Mouse (Mus musculus) cerebellum, adult 18-20 months (tissue): ENCODE measurements around the gene Pgbd1.
"Not testable (repeated sequence)": the region's sequence is repeated elsewhere in the genome, so short reads cannot be mapped to it uniquely, and the experiment has no call there.

Experiments used
- DNase-seq, 2 experiments: peaks; one replicate each; pipeline ENCODE4 v3.0.0; 2021

The Pgbd1 gene

GRCm38 (mm10) chr13:21440503-21441206 is at the start of gene Pgbd1:
Gene Pgbd1, minus strand, starts transcription at chr13:21441058.
- peak; percentile 80 to 84 for DNase-seq

DNA sequence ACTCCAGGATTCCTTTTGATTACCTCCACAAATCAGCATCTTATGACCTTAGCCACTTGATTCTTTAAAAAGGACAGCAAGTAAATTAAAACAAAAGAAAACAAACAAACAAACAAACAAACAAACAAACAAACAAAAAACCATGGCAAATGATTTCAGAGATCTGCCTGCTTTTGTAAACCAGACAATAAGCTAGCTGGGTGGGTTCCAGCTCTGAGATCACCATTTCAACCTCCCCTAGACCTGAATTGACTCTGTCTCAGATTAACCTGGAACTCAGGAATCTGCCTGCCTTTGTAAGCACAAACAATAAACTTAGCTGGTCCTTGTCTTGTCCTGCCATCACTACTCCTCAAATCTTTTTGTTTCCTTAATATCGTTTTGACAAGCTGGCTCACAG is 46.0 kb upstream of the Pgbd1 start:
- DNase-seq, result no peak

DNA sequence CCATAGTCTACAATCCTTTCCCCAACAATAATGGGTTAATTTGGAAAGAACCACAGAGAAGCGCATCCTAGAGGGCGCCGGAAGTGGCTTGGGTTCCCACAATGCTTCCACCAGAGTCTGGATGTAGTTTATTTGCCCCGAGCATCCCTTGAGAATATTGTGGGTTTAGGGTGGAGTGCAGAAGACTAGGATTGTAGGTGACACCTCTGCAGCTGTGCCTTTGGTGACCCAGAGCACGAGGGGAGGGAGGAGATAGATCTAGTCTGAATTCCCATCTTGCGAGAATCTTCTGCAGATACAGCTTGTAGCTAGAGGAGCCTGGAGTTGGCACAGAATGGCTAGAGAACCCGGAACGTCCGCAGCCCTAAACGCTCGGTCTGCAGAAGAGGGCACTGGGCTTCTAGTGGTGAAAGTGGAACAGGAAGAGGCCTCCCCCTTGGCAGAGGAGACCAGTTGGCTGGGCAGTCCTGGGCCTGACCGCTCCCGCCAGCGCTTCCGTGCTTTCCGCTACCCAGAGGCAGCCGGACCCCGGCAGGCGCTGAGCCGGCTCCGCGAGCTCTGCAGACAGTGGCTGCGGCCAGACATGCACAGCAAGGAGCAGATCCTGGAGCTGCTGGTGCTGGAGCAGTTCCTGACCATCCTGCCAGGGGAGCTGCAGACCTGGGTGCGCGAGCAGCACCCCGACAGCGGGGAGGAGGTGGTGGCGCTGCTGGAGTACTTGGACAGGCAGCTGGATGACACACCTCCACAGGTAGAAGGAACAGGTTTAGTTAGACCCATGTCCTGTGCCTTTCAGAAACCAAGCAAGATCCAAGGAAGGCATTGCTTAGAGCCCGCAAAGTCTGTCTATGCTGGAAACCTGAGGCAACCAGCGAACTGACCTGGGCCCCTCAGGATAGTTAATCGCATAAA is 38.2 kb upstream of the Pgbd1 start, which contains the start of the genes Zkscan4 and Gm10065:
Zkscan4 (plus strand) TSS at position 149 of the 912 bp plus-strand sequence.
Gm10065 (minus strand) TSS at position 683 of the 912 bp plus-strand sequence.
- peak; percentile 78 to 81 for DNase-seq

- no peak for DNase-seq
Observed at GRCm38 (mm10) chr13:21472427-21472826, 31.6 kb upstream of the Pgbd1 start.

GRCm38 (mm10) chr13:21469097-21469496 is 28.2 kb upstream of the Pgbd1 start:
- DNase-seq, result no peak

GRCm38 (mm10) chr13:21468061-21469019 is 27.5 kb upstream of the Pgbd1 start, which contains the start of gene Nkapl:
Gene Nkapl, minus strand, starts transcription at chr13:21468509.
- peak; percentile 88 to 90 for DNase-seq

DNA sequence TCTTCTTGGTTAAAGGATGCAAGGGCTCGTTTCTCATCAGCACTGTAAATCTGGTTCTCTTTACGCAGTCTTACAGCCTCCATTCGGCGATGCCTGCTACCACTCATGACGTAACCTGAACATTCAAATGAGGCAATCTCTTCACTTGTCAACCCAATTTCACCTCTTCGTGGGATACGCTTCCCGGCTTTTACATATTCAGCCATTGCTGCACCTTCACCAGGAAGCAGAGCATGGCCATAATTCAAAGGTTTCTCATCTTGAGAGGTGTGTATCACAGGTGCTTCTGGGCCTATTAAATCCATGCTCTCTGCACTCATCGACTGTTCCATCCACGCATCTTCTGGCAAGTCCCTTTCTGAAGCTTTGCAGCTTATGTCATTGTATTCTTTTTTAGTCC is 26.5 kb upstream of the Pgbd1 start:
- no peak for DNase-seq

DNA sequence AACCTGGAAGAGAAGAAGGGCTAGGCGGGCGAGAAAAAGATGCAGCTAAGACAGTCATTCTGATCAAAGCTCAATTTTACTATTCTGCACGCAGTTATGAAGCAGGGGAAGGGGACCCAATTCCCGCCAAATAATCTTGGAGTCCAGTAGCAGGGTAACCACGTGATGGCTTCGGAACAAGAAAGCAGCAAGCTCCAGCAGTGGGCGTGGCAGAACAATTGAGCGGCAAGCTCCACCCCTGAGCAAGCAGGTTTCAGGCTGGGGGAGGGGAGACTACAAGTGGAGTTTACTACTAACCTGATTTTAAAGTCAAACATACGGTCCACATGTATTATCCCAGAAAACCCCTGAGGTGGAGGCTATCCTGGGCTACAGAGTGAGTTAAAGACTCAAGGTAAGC is 21.7 kb upstream of the Pgbd1 start:
- not testable (repeated sequence) for DNase-seq

GRCm38 (mm10) chr13:21456347-21456746 is 15.5 kb upstream of the Pgbd1 start:
- DNase-seq, result no peak

GRCm38 (mm10) chr13:21454133-21454532 is 13.3 kb upstream of the Pgbd1 start:
- DNase-seq, result no peak

- DNase-seq, result peak; percentile 83 to 88
Observed at GRCm38 (mm10) chr13:21453449-21453848, 12.6 kb upstream of the Pgbd1 start, which contains the start of gene Zscan26. Gene Zscan26, minus strand, starts transcription at chr13:21453730.

- DNase-seq, result no peak
Observed at GRCm38 (mm10) chr13:21453042-21453441, 12.2 kb upstream of the Pgbd1 start.

- DNase-seq, result no peak
Observed at GRCm38 (mm10) chr13:21447856-21448614, 7.2 kb upstream of the Pgbd1 start.

DNA sequence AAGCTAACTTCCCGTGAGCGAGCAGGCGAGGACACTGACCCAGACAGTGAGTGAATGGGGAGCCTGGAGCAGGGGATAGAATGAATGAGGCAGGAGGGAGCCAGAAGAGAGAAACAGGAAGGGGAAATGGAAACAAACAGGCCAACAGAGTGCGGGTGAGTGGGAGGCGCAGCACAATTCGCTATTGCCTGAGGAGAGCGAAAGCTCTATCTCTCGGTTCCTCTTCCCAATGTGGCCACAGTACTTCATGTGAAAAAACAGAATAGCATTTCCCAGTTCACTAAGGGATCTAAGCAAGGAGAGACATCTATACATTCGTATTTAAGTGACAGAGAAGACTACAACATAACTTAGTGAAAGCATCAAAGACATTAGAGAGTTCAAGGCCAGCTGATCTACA is 5.9 kb upstream of the Pgbd1 start:
- DNase-seq, result no peak

DNA sequence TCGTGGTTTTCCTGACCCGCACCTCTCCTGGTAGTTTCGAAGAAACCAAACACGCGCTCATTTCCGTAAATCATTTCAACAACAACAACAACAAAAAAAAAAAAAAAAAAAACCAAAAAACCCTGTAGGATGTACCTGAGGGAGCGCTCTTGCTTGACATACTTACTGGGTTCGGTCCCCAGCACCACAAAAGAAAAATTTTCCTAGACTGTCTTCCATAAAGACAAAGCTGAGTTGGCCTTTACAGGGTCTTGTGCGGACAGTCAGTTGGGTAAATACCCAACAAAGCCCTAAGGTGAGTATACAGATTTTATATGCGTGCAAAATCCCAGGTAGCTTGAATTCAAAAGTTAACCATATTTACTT is 332 bp upstream of the Pgbd1 start:
- no peak for DNase-seq

DNA sequence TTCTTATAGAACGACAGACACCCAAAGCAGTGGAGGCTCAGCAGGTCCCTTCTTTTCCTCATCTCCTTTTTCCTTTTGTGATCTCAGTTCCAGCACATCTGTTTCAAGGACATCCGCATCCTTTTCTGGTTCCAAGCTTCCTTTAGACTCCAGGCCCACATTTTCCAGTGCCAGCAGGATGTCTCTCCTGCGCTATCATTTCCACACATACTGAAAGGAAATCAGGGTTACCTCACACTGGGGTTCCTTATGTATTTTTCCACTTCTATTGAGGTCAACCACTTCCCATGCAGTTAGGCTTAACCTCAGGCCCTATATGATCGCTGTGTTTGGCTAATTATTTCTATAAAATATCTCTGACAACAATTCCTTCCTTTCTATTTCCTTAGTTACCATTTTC is 5.4 kb downstream of the Pgbd1 start:
- DNase-seq, result no peak

DNA sequence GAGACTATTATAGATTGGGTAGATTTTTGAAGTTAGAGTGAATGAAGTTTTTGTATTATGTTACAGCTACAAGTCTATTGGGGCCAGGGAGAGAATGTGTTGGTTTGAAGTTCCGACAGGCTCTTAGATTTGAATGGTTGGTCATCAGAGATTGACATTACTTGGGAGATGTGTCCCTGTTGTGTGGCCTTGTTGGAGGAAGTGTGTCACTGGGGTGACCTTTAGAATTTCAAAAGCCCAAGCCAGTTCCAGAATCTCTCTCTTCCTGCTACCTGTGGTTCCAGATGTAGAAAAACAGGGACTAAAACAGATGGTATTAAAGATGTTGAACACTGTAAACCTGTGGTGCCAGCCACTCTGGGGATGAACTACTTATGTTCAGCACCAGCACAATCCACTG is 13.2 kb downstream of the Pgbd1 start:
- DNase-seq, result no peak

GRCm38 (mm10) chr13:21423301-21423700 is 17.6 kb downstream of the Pgbd1 start:
- no peak for DNase-seq

- no peak for DNase-seq
Observed at GRCm38 (mm10) chr13:21418865-21419264, 22.0 kb downstream of the Pgbd1 start.

DNA sequence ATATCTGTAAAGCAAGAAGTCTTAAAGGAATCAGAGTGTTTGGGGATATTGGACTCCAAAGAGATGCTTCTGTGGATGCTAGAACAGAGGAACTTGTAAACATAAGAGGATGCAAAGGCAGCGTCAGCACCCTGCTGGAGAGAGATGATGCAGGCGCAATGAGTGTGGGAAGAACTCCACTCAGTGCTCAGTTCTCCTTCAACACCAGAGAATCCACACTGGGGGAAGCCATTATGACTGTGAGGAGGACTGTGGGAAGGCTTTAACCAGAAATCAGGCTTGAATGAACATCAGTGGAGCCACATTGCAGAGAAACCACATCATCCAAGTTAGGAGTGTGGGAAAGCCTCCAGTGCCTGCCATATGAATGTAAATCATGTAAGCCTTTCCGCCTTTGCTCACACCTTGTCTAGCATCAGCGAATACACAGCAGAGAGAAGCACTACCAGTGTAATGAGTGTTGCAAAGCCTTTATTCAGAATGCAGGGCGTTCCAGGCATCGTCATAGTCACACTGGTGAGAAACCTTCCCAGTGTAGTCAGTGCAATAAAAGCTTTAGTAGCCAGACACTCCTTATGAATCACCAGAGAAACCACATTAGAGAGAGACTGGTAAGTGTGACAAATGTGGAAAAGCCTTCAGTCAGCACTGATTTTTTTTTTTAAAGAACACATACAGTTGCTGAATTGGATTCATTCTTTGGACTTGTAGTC is 23.4 kb downstream of the Pgbd1 start:
- DNase-seq, result no peak

GRCm38 (mm10) chr13:21415750-21416149 is 25.1 kb downstream of the Pgbd1 start:
- DNase-seq, result no peak
